Mouse (Mus musculus): ENCODE data around the gene Cnot2. TPM values are rescaled to one million over a fixed set of nuclear protein-coding genes. Genes with fewer than 3 reads are reported as not detected.
"Not testable (repeated sequence)": the region's sequence is repeated elsewhere in the genome, so short reads cannot be mapped to it uniquely, and the experiment has no call there.

Cnot2 gene
- polyA plus RNA-seq, 1 experiment from 2014 or later, result 138 TPM

DNA sequence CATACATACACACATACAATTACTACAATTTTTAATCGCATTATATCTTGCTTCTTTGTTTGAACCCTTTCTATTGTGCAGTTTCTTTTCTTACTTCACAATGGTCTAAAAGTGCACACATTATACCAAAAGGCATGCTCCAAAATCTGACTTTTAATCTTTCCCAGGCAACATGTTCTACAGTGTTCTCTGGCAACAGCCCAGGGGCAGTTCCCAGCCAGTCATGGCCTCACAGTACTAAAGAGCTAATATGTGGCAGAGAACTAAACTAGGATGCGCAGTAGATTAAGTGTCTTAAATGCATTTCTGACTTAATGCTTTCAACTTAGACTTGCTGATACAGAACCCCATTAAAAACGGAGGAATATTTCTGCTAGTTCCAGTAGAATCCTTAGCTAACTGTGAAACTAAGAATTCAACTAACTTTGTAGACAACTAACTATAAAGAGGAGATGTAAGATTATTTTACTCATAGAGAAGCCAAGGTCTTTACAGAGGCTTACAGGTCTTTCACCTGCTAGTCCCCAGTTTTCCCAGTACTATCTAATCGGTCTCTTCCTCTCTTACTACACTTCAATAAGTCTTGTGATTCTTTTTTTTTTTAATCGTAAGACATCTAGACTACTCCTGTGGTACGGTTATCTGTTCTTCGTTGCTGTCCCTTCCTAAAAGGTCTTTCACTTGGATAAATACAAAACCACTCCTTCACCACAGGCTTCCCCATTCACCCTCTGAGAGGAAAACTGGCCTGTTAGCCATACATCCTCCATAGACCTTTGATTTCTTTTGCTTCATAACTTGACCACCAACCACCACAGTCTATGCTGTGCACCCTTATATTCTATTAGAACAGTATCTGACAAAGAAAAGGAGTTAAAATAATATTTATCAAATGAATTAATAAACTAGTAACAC, 13.6 kb downstream of the Cnot2 start:
- Histone ChIP-seq H3K36me3 (ENCODE audit: control insufficient read depth, insufficient read depth, low read length) (no peaks in the 10 kb centered on the region), H3K4me1 (replicated peaks; ENCODE audit: control insufficient read depth, insufficient read depth, low read length) (peaks cover 2% of the 10 kb centered on the region; the same call in 1 of the 2 replicates), H3K4me2 (replicated peaks; ENCODE audit: low read depth, low read length) (no peak overlapping the region), H3K27ac (ENCODE audit: low read depth, low read length) (no peak overlapping the region), H3K4me3 (ENCODE audit: low read depth, low read length) (no peak overlapping the region), H3K27me3 (ENCODE audit: control insufficient read depth, insufficient read depth, low read length) (no peaks in the 10 kb centered on the region), H3K9me3 (ENCODE audit: control insufficient read depth, low read length) (no peaks in the 10 kb centered on the region), H3K9ac (ENCODE audit: low read depth, low read length) (no peak overlapping the region)
- WGBS, result 87% methylated on average over 7 of the region's 7 CpGs
- no peak for DNase-seq (ENCODE audit: low spot score)
- ATAC-seq (ENCODE audit: low FRiP score), result no peak

DNA sequence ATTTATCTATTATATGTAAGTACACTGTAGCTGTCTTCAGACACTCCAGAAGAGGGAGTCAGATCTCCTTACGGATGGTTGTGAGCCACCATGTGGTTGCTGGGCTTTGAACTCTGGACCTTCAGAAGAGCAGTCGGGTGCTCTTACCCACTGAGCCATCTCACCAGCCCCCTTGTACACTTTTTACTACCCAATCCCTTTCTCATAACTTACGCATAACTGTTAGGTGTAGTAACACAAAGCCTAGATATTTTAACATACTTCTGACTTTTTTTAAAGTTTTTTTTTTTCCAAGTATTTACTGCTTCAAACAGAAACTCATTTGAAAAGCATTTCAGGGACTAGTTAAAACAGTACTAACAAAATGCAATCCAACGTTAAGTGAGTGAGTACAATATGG, 14.8 kb downstream of the Cnot2 start:
- H3K27me3 ChIP-seq (ENCODE audit: control insufficient read depth, insufficient read depth, low read length); H3K4me2 ChIP-seq (replicated peaks; ENCODE audit: low read depth, low read length); H3K36me3 ChIP-seq (ENCODE audit: control insufficient read depth, insufficient read depth, low read length); H3K9me3 ChIP-seq (ENCODE audit: control insufficient read depth, low read length); H3K4me1 ChIP-seq (replicated peaks; ENCODE audit: control insufficient read depth, insufficient read depth, low read length); H3K27ac ChIP-seq (ENCODE audit: low read depth, low read length); H3K9ac ChIP-seq (ENCODE audit: low read depth, low read length); DNase-seq (ENCODE audit: low spot score); H3K4me3 ChIP-seq (ENCODE audit: low read depth, low read length); ATAC-seq (ENCODE audit: low FRiP score): not testable (repeated sequence)
- WGBS, result 89% methylated on average over 4 of the region's 4 CpGs

DNA sequence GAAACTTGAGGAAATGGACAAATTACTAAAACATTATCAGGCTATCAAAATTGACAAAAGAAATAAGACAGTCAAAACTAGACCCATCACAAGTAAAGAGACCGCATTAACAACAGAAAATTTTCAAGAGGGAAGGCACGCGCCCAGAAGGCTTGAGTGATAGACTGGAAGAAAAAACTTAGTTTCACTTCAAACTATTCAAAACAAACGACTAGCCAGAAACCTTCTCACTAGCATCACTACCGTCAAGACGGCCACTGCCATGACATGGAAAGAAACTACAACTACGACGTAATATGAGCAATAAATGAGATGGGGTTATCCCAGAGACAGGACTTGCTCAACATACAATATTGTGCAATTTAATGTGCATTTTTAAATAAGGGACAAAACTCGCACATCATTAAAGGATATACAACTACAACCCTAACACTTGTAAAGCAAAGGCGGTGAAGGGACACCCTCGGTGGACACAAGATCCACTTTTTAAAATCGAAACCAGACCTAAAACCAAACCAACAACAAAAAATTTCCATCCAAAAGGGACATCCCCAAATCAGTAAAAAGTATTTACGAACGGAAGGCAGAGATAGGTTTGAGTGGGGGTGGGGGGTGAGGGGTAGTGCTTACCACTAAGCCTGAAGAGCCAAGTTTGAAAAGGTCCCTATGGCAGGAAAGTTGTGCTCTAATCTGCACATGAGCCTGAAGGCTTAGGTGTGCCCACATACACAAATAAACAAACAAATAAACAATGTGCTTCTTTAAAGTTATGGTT, 16.3 kb downstream of the Cnot2 start:
- Histone ChIP-seq H3K9me3 (ENCODE audit: control insufficient read depth, low read length) (no peaks in the 10 kb centered on the region), H3K4me2 (replicated peaks; ENCODE audit: low read depth, low read length) (no peak overlapping the region), H3K27me3 (ENCODE audit: control insufficient read depth, insufficient read depth, low read length) (no peaks in the 10 kb centered on the region), H3K4me1 (replicated peaks; ENCODE audit: control insufficient read depth, insufficient read depth, low read length) (peaks cover 2% of the 10 kb centered on the region; the same call in 1 of the 2 replicates), H3K36me3 (ENCODE audit: control insufficient read depth, insufficient read depth, low read length) (no peaks in the 10 kb centered on the region), H3K9ac (ENCODE audit: low read depth, low read length) (no peak overlapping the region), H3K4me3 (ENCODE audit: low read depth, low read length) (no peak overlapping the region), H3K27ac (ENCODE audit: low read depth, low read length) (no peak overlapping the region)
- 93% methylated on average over 14 of the region's 14 CpGs for WGBS
- ATAC-seq (ENCODE audit: low FRiP score), result no peak
- no peak for DNase-seq (ENCODE audit: low spot score)

DNA sequence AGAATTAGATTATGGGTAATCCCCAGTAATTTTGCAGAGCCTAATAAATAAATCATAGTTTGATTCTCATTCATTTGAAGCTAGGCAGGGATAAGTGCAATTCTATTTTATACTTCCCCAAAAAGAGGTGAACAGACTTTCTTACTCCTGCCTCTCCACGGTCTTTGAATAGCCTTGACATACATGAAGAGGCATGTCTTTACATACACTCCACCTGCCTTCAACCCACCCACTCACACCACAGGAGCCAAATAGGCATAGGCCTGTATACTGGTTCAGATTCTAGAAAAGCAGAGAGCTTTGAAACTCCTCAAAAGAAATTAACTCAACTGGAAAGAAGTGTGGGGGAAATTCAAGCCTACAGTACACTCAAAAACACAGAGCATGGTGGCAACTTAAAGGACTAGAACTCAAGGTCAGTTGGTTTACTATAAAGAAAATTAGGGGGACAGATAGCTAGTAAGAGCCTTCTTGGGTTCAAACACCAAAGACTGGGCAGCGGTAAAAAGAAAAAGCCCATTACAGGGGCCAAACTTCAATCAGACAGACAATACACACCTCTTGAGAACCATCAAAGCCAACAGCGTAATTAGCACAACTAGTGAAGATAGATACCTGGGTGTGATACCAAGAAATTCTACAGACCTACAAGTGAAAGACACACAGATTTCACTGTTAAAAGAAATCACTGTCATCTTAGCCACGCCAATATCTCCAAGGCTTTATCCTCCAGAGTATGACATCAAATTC, 18.4 kb downstream of the Cnot2 start:
- no peak overlapping the region for H3K27ac ChIP-seq (ENCODE audit: low read depth, low read length)
- H3K4me3 ChIP-seq (ENCODE audit: low read depth, low read length), result no peak overlapping the region
- H3K9me3 ChIP-seq (ENCODE audit: control insufficient read depth, low read length), result no peaks in the 10 kb centered on the region
- no peaks in the 10 kb centered on the region for H3K36me3 ChIP-seq (ENCODE audit: control insufficient read depth, insufficient read depth, low read length)
- ATAC-seq (ENCODE audit: low FRiP score) (no peak), DNase-seq (ENCODE audit: low spot score) (no peak)
- 70% methylated on average over 4 of the region's 4 CpGs for WGBS
- H3K4me1 ChIP-seq (replicated peaks; ENCODE audit: control insufficient read depth, insufficient read depth, low read length), result peaks cover 2% of the 10 kb centered on the region; the same call in 1 of the 2 replicates
- no peak overlapping the region for H3K4me2 ChIP-seq (replicated peaks; ENCODE audit: low read depth, low read length)
- no peaks in the 10 kb centered on the region for H3K27me3 ChIP-seq (ENCODE audit: control insufficient read depth, insufficient read depth, low read length)
- no peak overlapping the region for H3K9ac ChIP-seq (ENCODE audit: low read depth, low read length)

DNA sequence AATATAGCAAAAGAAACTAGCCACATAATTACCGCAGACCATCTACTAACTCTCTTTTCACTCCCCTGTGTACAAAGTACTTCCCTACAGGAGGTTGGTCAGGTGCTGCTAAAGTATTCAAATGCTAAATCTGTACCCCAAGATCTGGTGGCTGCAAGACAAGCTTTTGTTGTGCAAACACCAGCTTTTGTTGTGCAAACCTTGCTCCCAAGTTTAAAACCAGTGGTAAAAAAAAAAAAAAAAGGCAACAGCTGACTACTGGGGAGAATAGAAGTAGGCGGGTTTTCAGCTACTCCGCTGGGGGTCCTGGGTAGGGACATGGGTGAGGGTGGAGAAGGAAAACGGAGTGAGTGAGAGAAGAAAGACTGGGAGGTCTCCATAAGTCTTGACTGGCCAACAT, 19.1 kb downstream of the Cnot2 start:
- DNase-seq (ENCODE audit: low spot score) (no peak), ATAC-seq (ENCODE audit: low FRiP score) (0 out of 2 replicates have a peak, but pooled peaks have one; percentile 43)
- no peak overlapping the region for H3K4me2 ChIP-seq (replicated peaks; ENCODE audit: low read depth, low read length)
- H3K27me3 ChIP-seq (ENCODE audit: control insufficient read depth, insufficient read depth, low read length), result no peaks in the 10 kb centered on the region
- 34% methylated on average over 4 of the region's 4 CpGs for WGBS
- H3K9me3 ChIP-seq (ENCODE audit: control insufficient read depth, low read length), result no peaks in the 10 kb centered on the region
- no peak overlapping the region for H3K9ac ChIP-seq (ENCODE audit: low read depth, low read length)
- no peak overlapping the region for H3K4me3 ChIP-seq (ENCODE audit: low read depth, low read length)
- H3K4me1 ChIP-seq (replicated peaks; ENCODE audit: control insufficient read depth, insufficient read depth, low read length), result peaks cover 2% of the 10 kb centered on the region; the same call in 1 of the 2 replicates
- no peaks in the 10 kb centered on the region for H3K36me3 ChIP-seq (ENCODE audit: control insufficient read depth, insufficient read depth, low read length)
- no peak overlapping the region for H3K27ac ChIP-seq (ENCODE audit: low read depth, low read length)

DNA sequence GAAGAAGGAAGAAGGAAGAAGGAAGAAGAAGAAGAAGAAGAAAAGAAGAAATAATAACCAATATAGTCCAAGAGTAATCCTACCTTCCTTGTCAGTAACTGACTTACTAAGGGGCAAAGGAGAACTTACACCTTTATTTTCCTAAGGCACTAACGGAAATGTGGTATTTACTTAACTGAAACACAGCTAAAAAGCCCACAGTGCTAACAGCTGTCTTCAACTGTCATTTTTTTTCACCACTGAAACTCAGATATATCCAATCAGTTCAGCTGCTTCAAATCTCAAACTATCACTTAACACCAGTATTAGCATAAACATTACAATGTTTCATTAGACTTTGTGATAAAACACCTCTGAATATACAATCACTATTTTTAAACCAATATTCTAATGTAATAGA, 22.1 kb downstream of the Cnot2 start:
- WGBS, result 67% methylated on average over 1 of the region's 1 CpGs
- H3K27ac ChIP-seq (ENCODE audit: low read depth, low read length), result no peak overlapping the region
- no peak for DNase-seq (ENCODE audit: low spot score)

DNA sequence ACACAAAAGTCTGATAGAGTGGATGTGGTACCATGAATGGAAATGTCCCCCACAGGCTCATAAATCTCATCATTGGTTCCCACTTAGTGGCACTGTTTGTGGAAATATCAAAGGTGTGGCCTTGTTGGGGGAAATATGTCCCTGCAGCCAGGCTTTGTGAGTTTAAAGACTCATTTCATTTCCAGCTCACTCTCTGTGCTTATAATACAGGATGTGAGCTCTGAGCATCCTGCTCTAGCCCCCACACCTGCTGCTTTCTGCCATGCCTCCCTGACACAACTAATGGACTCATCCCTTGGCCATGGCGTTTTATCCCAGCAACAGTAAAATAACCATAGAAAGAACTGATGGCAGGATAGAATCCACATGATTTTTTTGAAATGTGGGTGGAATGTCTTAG, 24.1 kb downstream of the Cnot2 start:
- DNase-seq (ENCODE audit: low spot score) (no peak), ATAC-seq (ENCODE audit: low FRiP score) (no peak)
- WGBS, result 100% methylated on average over 1 of the region's 1 CpGs
- H3K9me3 ChIP-seq (ENCODE audit: control insufficient read depth, low read length), result no peaks in the 10 kb centered on the region
- H3K4me3 ChIP-seq (ENCODE audit: low read depth, low read length), result no peak overlapping the region
- H3K27ac ChIP-seq (ENCODE audit: low read depth, low read length), result no peak overlapping the region
- no peak overlapping the region for H3K4me2 ChIP-seq (replicated peaks; ENCODE audit: low read depth, low read length)
- H3K27me3 ChIP-seq (ENCODE audit: control insufficient read depth, insufficient read depth, low read length), result no peaks in the 10 kb centered on the region
- no peak overlapping the region for H3K9ac ChIP-seq (ENCODE audit: low read depth, low read length)
- H3K36me3 ChIP-seq (ENCODE audit: control insufficient read depth, insufficient read depth, low read length), result no peaks in the 10 kb centered on the region
- H3K4me1 ChIP-seq (replicated peaks; ENCODE audit: control insufficient read depth, insufficient read depth, low read length), result no peaks in the 10 kb centered on the region

More for the DNA sequence above, 22.1 kb downstream of the Cnot2 start:
- Histone ChIP-seq H3K4me1 (replicated peaks; ENCODE audit: control insufficient read depth, insufficient read depth, low read length) (peaks cover 2% of the 10 kb centered on the region; the same call in 1 of the 2 replicates), H3K4me2 (replicated peaks; ENCODE audit: low read depth, low read length) (no peak overlapping the region), H3K9me3 (ENCODE audit: control insufficient read depth, low read length) (no peaks in the 10 kb centered on the region), H3K4me3 (ENCODE audit: low read depth, low read length) (no peak overlapping the region), H3K9ac (ENCODE audit: low read depth, low read length) (no peak overlapping the region), H3K36me3 (ENCODE audit: control insufficient read depth, insufficient read depth, low read length) (no peaks in the 10 kb centered on the region), H3K27me3 (ENCODE audit: control insufficient read depth, insufficient read depth, low read length) (no peaks in the 10 kb centered on the region)
- ATAC-seq (ENCODE audit: low FRiP score), result no peak

DNA sequence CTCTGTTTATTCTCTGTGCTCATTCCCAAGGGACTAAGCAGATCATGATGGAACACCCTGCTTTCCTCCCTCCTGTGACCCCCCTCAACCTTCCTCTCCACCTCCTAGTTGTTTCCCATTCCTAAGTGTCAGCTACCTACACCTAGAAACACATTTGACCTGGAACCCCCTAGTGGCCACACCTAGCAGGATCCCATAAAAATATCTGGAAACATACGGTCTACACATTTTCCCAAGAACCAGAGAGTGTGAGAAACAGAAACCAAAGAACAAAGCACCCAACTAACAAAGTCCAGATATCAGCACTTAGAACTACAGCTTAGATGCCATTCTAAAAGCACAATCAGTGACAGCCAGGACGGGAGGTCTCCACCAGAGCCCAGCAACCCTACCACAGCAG, 26.9 kb downstream of the Cnot2 start:
- Histone ChIP-seq H3K9ac (ENCODE audit: low read depth, low read length) (no peak overlapping the region), H3K4me1 (replicated peaks; ENCODE audit: control insufficient read depth, insufficient read depth, low read length) (no peaks in the 10 kb centered on the region), H3K4me2 (replicated peaks; ENCODE audit: low read depth, low read length) (no peak overlapping the region), H3K36me3 (ENCODE audit: control insufficient read depth, insufficient read depth, low read length) (no peaks in the 10 kb centered on the region), H3K27me3 (ENCODE audit: control insufficient read depth, insufficient read depth, low read length) (no peaks in the 10 kb centered on the region), H3K27ac (ENCODE audit: low read depth, low read length) (no peak overlapping the region), H3K4me3 (ENCODE audit: low read depth, low read length) (no peak overlapping the region), H3K9me3 (ENCODE audit: control insufficient read depth, low read length) (no peaks in the 10 kb centered on the region)
- ATAC-seq (ENCODE audit: low FRiP score), result no peak
- no peak for DNase-seq (ENCODE audit: low spot score)
- WGBS, result 71% methylated on average over 2 of the region's 2 CpGs

Data from hindbrain, embryonic 11.5 days (tissue).